Mouse (Mus musculus): ENCODE measurements around the gene Rnf150.

GRCm38 (mm10) chr8:82917540-82918316 lies 54.6 kb downstream of the Rnf150 start:
- TF ChIP-seq CTCF (IDR thresholded peaks at IDR 0.05; ENCODE audit: borderline replicate concordance, insufficient read depth, low read depth, low read length), result no peak
- no peak for TF ChIP-seq POLR2A (IDR thresholded peaks at IDR 0.05; ENCODE audit: borderline replicate concordance, insufficient read depth, low read length)
